In the genomic region with DNA sequence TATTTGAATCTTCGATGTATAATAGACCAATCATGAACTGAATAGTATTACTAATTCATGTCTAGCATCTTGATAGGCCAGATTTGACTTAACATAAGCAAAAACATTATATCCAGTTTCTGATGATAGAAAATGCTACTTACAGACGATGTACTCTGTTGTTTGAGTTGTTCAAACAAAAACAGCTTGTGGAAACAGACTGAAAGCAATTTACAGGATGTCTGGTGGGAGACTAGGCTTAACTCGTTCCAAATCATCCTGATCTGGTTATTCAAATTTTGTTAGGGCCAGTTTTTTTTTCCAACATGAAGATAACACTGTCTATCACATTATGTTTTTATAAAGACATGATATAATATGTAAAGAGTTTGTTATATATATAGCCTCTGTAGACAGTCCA, we compare ENCODE assay signal across 25 mouse cellular contexts.
"Had no signal": no experiment of that assay in that cellular context is flagged by ENCODE, and none has a peak within 500 bp of the region (broad histone marks: within the 10 kb centered on the region; RNA-seq: fewer than 3 reads in every experiment).

No protein-coding gene starts in this region.

- H3K4me2 ChIP-seq: kidney, embryonic 15.5 days; limb, embryonic 12.5 days; limb, embryonic 15.5 days; liver, embryonic 11.5 days; liver, embryonic 15.5 days; lung, embryonic 15.5 days; midbrain, embryonic 13.5 days; neural tube, embryonic 13.5 days; stomach, embryonic 15.5 days had no signal

- H3K9me3 ChIP-seq: kidney, embryonic 15.5 days; limb, embryonic 12.5 days; limb, embryonic 15.5 days; liver, embryonic 15.5 days; lung, embryonic 15.5 days; midbrain, embryonic 10.5 days; midbrain, embryonic 13.5 days; neural tube, embryonic 13.5 days; stomach, embryonic 15.5 days had no signal

- ATAC-seq: midbrain, embryonic 13.5 days; midbrain, embryonic 16.5 days had no signal

- H3K4me3 ChIP-seq: kidney, embryonic 15.5 days; limb, embryonic 12.5 days; limb, embryonic 15.5 days; liver, embryonic 15.5 days; lung, embryonic 15.5 days; megakaryocyte, embryonic 14.5 days; midbrain, embryonic 10.5 days; midbrain, embryonic 13.5 days; myocyte; neural tube, embryonic 13.5 days; stomach, embryonic 15.5 days had no signal

- H3K27ac ChIP-seq: kidney, embryonic 15.5 days; limb, embryonic 12.5 days; limb, embryonic 15.5 days; liver, embryonic 15.5 days; lung, embryonic 15.5 days; midbrain, embryonic 10.5 days; midbrain, embryonic 13.5 days; neural tube, embryonic 13.5 days; stomach, embryonic 15.5 days had no signal

- H3K9ac ChIP-seq: kidney, embryonic 15.5 days; limb, embryonic 12.5 days; limb, embryonic 15.5 days; liver, embryonic 15.5 days; lung, embryonic 15.5 days; midbrain, embryonic 13.5 days; neural tube, embryonic 13.5 days; stomach, embryonic 15.5 days had no signal

- H3K36me3 ChIP-seq: kidney, embryonic 15.5 days; limb, embryonic 12.5 days; limb, embryonic 15.5 days; liver, embryonic 15.5 days; lung, embryonic 15.5 days; midbrain, embryonic 10.5 days; midbrain, embryonic 13.5 days; neural tube, embryonic 13.5 days; stomach, embryonic 15.5 days had no signal

- H3K4me1 ChIP-seq: kidney, embryonic 15.5 days; limb, embryonic 12.5 days; limb, embryonic 15.5 days; liver, embryonic 15.5 days; lung, embryonic 15.5 days; megakaryocyte, embryonic 14.5 days; midbrain, embryonic 10.5 days; midbrain, embryonic 13.5 days; neural tube, embryonic 13.5 days; stomach, embryonic 15.5 days had no signal

- DNase-seq: kidney, adult 2 months; kidney, postnatal 10 days; kidney, postnatal 36 days; left cerebral cortex, postnatal 4 days; lung, adult 18-20 months; lung, postnatal 10 days; lung, postnatal 36 days; retina, postnatal 1 day; right cerebral cortex, postnatal 25 days; spleen, adult 18-20 months; thymus, adult 18-20 months; thymus, postnatal 36 days had no signal

- H3K27me3 ChIP-seq: kidney, embryonic 15.5 days; limb, embryonic 12.5 days; limb, embryonic 15.5 days; liver, embryonic 15.5 days; lung, embryonic 15.5 days; megakaryocyte, embryonic 14.5 days; midbrain, embryonic 13.5 days; neural tube, embryonic 13.5 days; stomach, embryonic 15.5 days had no signal
